Mouse (Mus musculus): ENCODE measurements at regions not wholly inside any gene's neighbourhood (a gene's known extent, or its start where the extent isn't known, plus 50 kb on each side); places are given as distances from the start of the nearest gene placed in this dataset.
"Not testable (repeated sequence)": the region's sequence is repeated elsewhere in the genome, so short reads cannot be mapped to it uniquely, and the experiment has no call there.

- no peak for DNase-seq (ENCODE audit: low read depth)
Measured at GRCm38 (mm10) chr3:31508471-31508870, 198.3 kb upstream of the Slc7a14 start.

DNA sequence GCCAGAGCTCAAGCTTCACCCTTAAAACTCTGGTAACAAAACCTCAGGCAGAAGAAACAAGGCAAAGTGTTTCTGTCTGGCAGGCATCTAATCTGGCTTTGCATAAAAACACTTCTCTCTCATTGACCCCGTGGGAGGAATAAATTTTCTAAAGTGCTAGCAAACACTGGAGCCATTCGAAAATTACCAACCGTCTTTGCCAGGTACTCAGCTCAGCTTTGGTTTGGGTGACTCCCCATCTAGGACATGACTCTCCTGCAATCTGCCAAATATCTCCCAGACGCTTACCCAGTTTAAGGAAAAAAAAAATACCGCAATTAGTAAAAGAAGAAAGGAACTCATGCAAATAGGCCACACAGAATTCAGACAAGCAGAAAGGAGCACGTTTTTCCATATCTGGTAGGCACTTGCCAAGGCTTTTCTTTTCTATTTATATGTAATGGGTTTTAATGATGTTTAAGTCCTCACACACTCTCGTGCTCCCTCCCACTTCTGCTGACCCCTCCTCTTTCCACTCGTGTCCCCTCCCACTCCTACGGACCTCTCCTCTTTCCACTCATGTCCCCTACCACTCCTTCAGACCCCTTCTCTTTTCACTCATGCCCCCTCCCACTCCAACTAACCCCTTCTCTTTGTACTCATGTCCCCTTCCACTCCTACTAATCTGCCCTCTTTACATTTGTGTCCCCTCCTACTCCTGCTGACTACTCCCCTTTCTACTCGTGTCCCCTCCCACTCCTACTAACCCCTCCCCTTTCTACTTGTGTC lies 189.2 kb upstream of the Slc7a14 start:
- no peak for DNase-seq (ENCODE audit: low read depth)

DNA sequence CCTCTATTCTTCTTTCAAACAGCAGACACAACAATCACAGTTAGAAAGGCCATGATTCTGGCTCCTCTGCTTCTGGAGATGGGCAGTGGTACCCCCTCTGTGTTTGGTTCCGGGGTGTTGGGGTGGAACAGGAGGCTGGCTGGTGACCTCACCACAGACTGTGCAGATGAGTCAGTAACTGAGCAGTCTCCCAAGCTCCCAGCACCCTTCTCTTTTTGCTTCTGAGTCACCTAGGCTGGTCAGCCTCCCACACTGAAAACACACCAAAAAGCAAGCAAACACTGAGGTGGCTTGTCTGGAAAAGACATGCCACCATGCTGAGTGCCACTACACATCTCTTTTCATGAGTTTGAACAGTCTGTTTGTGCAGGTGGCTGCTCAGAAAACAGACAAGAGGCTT lies 185.1 kb upstream of the Slc7a14 start:
- DNase-seq (ENCODE audit: low read depth), result no peak

DNA sequence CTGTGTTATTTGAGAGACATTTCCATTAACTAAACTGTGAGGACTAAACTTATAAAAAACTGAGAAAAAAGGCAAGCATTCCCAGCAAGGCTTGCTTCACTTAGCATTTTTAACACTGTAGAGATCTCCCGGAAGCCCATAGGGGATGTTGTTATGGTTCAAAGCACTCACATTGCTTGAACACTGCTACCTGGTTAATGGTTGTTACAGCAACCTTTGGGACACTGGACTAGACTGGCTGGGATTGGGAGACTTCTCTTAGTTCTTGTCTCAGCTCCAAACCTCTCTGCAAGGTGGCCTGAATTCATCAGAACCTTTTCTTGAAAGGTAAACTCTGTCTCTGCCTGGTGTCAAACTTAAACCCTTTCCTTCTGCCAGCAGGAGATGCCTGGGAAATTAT lies 184.5 kb upstream of the Slc7a14 start:
- DNase-seq (ENCODE audit: low read depth), result no peak

DNA sequence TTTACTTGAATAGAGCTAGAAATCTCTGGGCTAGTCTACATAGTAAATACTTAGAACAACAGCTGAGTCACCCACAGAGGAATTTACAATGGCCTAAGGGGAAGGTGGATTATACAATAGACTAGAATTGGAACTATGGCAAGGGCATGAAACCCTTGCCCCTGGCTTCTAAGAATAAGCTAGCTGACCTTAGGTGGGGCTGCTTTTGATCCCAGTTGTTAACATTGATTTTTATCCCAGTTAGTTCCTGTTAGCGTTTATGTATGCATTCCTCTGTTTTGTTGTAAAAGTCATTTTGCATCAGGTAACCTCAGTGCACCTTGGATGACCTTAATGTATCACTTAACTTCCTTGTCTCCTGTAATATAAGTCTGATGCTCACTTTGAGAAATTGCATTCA lies 181.6 kb upstream of the Slc7a14 start:
- DNase-seq (ENCODE audit: low read depth), result not testable (repeated sequence)

GRCm38 (mm10) chr3:31487596-31487995 lies 177.4 kb upstream of the Slc7a14 start:
- DNase-seq (ENCODE audit: low read depth), result no peak

- no peak for DNase-seq (ENCODE audit: low read depth)
Measured at GRCm38 (mm10) chr3:31481964-31482363, 171.8 kb upstream of the Slc7a14 start.

DNA sequence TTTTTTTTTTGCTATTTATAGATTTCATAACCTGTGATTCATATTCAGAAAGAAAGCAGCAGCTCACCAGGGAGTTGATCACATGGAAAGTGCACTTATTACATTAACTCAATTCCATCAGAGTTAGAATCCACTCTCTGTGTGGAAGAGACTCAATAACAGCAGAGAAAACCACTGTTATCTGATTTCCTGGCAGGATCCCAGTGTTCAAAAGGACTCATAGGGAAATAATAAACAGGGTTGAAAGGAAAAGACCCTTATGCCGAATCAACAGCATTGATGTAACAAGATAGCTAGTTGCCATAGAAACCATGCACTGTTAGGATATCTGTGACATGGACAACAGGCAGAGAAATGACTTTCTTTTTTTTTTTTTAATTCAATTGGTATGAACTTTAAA lies 157.7 kb upstream of the Slc7a14 start:
- no peak for DNase-seq (ENCODE audit: low read depth)

DNA sequence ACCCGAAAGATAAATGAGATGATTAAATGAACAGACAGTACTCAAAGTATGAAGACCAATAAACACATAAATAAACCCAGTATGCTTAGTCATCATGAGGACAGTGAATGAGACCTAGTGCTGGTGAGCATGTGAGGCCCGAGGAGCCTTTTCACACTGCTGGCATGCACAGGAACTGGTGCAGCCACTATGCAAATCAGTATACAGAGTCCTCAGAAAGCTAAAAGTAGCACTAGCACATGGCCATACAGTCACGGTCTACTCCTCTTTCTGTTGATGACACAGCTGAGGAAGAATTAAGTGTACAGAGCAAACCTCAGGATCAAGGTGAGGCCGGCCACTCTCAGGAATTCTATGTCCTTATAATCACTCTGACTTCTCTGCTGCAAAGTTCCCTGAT lies 154.1 kb upstream of the Slc7a14 start:
- no peak for DNase-seq (ENCODE audit: low read depth)

DNA sequence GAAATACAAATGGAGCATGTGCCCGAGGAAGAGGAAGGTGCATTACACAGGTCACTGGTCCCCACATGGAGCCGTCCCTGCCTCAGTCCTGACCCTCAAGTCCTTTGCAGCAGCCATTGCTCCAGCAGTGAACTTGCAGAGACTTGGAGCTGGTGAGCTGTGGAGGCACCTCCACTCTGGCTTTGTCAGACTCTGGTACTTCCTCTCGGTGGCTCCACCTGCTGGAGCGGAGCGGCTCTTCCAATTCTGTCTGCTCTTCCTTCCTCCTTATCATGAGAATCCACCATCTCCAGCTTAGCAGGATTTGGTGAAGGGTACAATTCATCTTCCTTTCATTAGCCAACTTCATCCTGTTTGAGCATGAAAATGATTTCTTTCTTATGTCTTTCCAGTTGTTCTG lies 149.3 kb upstream of the Slc7a14 start:
- DNase-seq (ENCODE audit: low read depth), result peak; percentile 5

DNA sequence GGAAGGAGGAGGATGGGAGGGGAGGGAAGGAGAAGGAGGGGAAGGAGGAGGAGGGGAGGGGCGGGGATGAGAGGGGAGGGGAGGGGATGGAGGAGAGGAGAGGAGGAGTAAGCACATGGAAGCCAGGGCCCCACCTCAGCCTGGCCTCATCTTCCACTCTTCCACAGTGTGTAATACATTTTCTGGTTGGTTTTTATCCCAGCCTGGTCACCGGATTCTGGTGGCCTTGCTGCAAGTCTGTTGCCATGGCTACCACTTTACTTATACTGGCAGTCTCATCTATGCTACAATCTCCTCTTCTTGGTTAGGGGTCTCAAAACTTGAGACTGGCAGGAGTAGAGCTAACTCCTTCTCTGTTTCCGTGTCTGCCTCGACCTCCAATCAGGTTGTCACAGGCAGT lies 147.8 kb upstream of the Slc7a14 start:
- DNase-seq (ENCODE audit: low read depth), result no peak

DNA sequence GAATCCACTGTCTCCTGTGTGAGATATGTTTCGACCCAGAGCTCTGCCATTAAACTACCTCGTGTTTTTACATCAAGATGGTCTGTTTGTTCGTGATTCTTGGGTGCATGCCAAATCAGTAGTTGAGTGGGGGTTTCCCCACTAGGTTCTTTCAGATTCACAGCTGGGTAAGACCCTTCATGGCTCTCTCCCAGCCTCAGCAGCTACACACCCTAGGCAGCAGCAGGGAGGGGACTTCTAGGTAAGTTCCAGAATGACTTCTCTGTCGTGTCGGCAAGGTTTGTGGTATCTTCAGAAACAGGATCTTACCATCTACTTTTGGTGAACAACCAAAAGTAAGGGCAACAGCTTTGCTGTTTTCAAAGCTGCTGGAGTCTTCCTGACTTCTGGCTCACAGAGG lies 144.9 kb upstream of the Slc7a14 start:
- DNase-seq (ENCODE audit: low read depth), result no peak

DNA sequence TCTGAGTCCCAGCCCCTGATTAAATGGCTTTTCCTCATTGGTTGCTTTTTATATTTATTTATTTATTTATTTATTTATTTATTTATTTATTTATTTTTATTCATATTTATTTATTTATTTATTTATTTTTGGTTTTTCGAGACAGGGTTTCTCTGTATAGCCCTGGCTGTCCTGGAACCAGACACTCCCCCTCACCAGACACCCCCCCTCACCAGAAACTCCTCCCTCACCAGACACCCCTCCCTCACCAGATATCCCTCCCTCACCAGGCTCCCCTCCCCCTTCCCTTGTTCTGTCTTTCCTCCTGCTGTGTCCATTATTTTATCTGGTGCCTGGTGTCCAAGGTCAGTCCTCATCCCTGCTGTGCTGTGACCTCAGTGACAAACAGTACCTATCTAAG lies 134.7 kb upstream of the Slc7a14 start:
- DNase-seq (ENCODE audit: low read depth), result no peak

- no peak for DNase-seq (ENCODE audit: low read depth)
Measured at GRCm38 (mm10) chr3:31444311-31444710, 134.1 kb upstream of the Slc7a14 start.

DNA sequence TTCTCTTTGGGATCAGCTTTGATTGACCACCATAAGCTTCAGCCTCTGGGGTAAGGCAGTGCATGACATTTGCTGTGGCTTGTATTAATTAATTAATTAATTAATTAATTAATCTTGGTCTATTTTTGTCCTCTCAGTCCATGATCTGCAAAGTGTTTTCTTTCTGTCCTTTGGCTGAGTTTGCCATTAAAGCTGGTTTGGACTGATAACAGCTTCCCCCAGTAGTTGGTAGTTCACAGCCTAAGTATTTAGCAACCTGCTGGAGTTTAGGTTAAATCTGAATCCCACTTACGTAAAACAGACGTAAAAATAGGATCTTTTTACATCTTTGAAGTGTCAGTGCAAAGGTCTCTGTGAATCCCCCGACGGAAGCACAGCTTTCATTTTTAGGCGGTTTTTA lies 133.7 kb upstream of the Slc7a14 start:
- no peak for DNase-seq (ENCODE audit: low read depth)

DNA sequence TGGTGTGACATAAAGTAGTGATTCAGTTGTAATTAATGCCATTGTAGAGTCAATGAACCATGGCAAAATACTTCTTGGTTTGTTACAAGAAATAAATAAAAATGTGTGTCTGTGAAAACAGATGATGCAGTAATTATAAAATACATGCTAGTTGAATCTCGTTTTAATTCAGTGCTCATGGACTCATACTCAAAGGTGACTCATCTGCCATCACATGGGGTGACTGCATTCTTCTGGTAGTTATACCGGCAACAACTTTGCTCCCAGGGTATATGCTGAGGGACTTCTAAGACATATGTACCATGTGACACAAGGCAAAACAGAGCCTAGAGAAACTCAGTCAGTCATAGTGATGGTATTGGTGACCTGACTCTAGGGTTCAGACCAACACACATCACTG lies 130.1 kb upstream of the Slc7a14 start:
- no peak for DNase-seq (ENCODE audit: low read depth)

- DNase-seq (ENCODE audit: low read depth), result no peak
Measured at GRCm38 (mm10) chr3:31437970-31438369, 127.8 kb upstream of the Slc7a14 start.

DNA sequence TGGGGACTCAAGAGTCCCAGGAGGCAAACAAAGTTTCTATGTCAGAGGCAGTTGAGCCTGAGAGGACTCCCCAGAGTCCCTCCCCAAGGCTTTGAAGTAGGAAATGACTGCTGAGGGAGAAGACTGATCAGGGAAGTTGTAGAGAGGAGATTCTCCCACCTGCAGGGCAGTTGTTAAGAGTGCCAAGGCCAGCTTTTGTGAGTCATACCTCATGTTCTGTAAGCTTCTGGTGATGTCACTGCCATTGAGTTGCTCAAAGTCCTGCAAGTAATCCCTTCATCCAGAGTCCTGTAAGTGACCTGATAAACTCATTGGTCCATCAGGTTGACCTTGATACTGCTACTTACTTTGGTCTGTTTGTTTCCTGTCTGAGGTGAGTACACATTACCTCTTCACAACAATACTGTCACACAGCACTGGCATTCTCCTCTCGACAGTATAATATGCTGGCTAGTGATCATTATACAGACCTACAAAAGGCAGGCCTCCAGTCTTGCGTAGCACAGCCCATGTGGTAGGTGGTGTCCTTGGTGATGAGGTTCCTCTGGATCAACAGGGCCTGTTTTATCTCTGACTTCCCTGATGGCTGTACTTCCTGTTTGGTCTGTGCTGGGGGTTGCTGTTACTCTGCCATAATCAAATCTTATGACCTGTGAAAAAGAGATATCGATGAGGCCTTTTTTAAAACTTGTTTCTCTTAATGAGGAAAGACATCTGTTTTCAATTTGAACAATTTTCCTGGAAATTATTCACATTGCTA lies 125.2 kb upstream of the Slc7a14 start:
- peak; percentile 5 for DNase-seq (ENCODE audit: low read depth)

- no peak for DNase-seq (ENCODE audit: low read depth)
Measured at GRCm38 (mm10) chr3:31433201-31433600, 123.0 kb upstream of the Slc7a14 start.

GRCm38 (mm10) chr3:31423517-31423916 lies 113.3 kb upstream of the Slc7a14 start:
- no peak for DNase-seq (ENCODE audit: low read depth)

GRCm38 (mm10) chr3:31408802-31409201 lies 98.6 kb upstream of the Slc7a14 start:
- DNase-seq (ENCODE audit: low read depth), result no peak

- DNase-seq (ENCODE audit: low read depth), result no peak
Measured at GRCm38 (mm10) chr3:31405880-31406279, 95.7 kb upstream of the Slc7a14 start.

- no peak for DNase-seq (ENCODE audit: low read depth)
Measured at GRCm38 (mm10) chr3:31399136-31399535, 89.0 kb upstream of the Slc7a14 start.

GRCm38 (mm10) chr3:31394533-31394932 lies 84.4 kb upstream of the Slc7a14 start:
- no peak for DNase-seq (ENCODE audit: low read depth)
